Mouse (Mus musculus) midbrain, embryonic 13.5 days (tissue): ENCODE measurements at regions not wholly inside any gene's neighbourhood (a gene's known extent, or its start where the extent isn't known, plus 50 kb on each side); places are given as distances from the start of the nearest gene placed in this dataset.

Experiments
- ATAC-seq: fragments of 200-750 bp; cut with Nextera tagmentation; 2 replicates; pipeline ENCODE4 v1.8.0; 2017; ENCODE audit warnings: mild to moderate bottlenecking, moderate TSS enrichment, moderate library complexity
- H3K27ac ChIP-seq: fragments of 300-500 bp; sonication (generic); 2 replicates; pipeline ENCODE4 v1.5.1; 2015; ENCODE audit warnings: inconsistent platforms, mild to moderate bottlenecking, moderate library complexity
- H3K27me3 ChIP-seq: fragments of 300-500 bp; sonication (generic); 2 replicates; pipeline ENCODE4 v1.6.1; 2015; ENCODE audit warnings: mild to moderate bottlenecking, inconsistent platforms
- H3K36me3 ChIP-seq: fragments of 300-500 bp; sonication (generic); 2 replicates; pipeline ENCODE4 v1.6.1; 2015; ENCODE audit warnings: mild to moderate bottlenecking, inconsistent platforms
- H3K4me1 ChIP-seq: fragments of 300-500 bp; sonication (generic); replicated peaks from 2 replicates; pipeline ENCODE4 v1.6.1; 2015; ENCODE audit warnings: inconsistent platforms
- H3K4me2 ChIP-seq: fragments of 300-500 bp; sonication (generic); replicated peaks from 2 replicates; pipeline ENCODE4 v1.6.1; 2015; ENCODE audit warnings: moderate library complexity, mild to moderate bottlenecking, inconsistent platforms
- H3K4me3 ChIP-seq: fragments of 300-500 bp; sonication (generic); replicated peaks from 2 replicates; pipeline ENCODE4 v1.5.1; 2015; ENCODE audit warnings: mild to moderate bottlenecking, inconsistent platforms
- H3K9ac ChIP-seq: fragments of 300-500 bp; sonication (generic); replicated peaks from 2 replicates; pipeline ENCODE4 v1.6.1; 2015; ENCODE audit warnings: mild to moderate bottlenecking, inconsistent platforms
- H3K9me3 ChIP-seq: fragments of 300-500 bp; sonication (generic); 2 replicates; pipeline ENCODE4 v1.6.1; 2016; ENCODE audit warnings: mild to moderate bottlenecking, inconsistent platforms
- WGBS: fragments of 180-500 bp; shearing (Covaris S2); methylation state at CpG from one replicate; pipeline ENCODE4 v1.1.7; 2015; 5-methylcytosine and 5-hydroxymethylcytosine counted together

DNA sequence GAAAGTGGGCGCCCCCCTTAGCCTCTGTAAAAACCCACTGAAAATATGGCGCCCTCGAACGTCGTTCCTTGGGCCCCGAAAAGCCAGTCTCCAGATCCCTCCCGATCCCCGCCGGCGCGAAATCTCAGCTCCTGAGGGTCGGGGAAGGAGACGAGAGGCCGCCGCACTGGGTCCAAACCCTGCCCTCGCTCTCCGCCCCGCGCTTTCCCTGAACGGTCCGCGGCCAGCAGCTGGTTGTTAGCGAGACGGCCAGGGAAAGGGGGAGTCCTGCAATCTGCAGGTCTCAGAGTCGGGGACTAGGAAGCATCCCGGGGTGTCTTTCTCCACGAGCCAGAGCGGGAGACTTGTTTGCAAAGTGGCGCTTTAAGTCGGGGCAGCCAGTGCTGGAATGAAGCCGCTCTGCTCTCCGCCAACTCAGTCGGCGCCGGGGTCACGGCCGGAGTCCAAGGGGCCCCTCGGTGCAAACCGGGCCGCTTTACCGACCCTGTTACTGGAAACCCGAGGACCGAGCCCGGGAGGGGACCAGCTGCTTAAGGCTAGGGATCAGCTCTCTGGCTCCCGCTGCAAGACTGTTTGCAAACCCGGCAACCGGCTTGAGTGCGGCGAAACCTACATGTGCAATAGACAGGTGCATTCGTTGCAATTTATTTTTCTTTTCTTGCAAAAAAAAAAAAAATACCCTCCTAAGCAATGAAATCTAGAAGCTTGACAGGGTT, 73.7 kb upstream of the Tln2 start:
- H3K4me1 ChIP-seq, result peaks cover 20% of the 10 kb centered on the region
- ATAC-seq, result peak; percentile 59
- H3K9ac ChIP-seq, result peak overlapping the region; percentile 77
- peak overlapping the region; percentile 100 for H3K4me2 ChIP-seq
- H3K27me3 ChIP-seq, result peaks cover 41% of the 10 kb centered on the region
- peak overlapping the region; percentile 75 for H3K4me3 ChIP-seq
- H3K27ac ChIP-seq, result peak overlapping the region; percentile 90
- H3K9me3 ChIP-seq, result no peaks in the 10 kb centered on the region
- WGBS, result under 1% methylated on average over 50 of the region's 50 CpGs
- no peaks in the 10 kb centered on the region for H3K36me3 ChIP-seq

DNA sequence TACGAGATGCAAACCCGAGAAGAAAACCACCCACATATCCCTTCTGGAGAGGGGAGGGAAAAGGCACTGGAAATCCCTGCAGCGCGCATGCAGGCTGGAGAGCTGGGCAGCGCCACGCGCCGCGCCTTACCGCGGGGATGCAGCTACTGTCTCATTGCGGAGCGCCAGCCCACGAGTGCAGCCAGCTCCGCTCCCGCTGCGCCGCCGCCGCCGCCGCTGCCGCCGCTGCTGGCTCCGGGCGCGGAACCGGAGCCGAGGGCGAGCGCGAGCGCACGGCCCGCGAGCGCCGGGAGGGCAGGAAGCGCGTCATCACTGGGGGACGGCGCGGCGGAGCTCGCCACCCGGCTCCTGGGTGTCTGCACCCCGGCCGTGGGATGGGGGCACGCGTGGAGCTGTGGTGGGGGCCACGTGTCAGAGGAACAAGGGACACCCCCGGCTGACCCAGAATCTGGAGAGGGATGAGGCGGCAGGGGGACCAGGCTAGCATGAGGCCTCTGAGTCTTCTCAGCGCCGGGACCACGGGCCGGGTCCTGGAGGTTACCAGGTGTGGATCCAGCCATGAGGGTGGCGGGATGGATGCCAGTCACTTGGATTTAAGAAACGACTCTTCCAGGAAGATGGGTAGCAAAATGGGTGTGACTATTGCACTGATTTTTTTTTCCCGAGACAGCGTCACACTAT, 74.4 kb upstream of the Tln2 start:
- Histone ChIP-seq H3K27ac (peak overlapping the region; percentile 90), H3K4me3 (peak overlapping the region; percentile 75), H3K36me3 (no peaks in the 10 kb centered on the region), H3K9me3 (no peaks in the 10 kb centered on the region), H3K4me2 (peak overlapping the region; percentile 100), H3K27me3 (peaks cover 41% of the 10 kb centered on the region), H3K4me1 (peaks cover 20% of the 10 kb centered on the region), H3K9ac (peak overlapping the region; percentile 77)
- WGBS, result under 1% methylated on average over 60 of the region's 61 CpGs
- peak; percentile 84 for ATAC-seq

DNA sequence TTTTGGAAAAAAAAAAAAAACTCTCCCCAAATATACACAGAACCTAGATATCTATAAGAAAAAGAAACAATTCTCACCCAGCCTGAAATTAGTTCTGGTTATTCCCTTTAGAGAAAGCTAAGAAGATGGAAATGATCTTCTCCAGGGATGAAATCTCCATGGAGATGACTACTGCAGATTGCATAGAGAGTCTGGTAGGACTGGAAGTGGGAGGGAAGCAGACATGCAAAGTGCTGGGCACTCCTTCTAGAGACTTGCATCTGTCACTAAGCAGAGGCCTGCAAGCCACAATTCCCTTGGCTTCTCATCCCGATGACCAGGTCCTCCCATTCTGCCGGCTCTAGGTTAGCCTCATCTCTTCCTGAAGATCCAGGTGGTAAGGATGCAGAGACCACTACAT, 87.3 kb upstream of the Tln2 start:
- Histone ChIP-seq H3K36me3 (no peaks in the 10 kb centered on the region), H3K4me3 (no peak overlapping the region), H3K4me1 (no peaks in the 10 kb centered on the region), H3K27ac (no peak overlapping the region), H3K9ac (no peak overlapping the region), H3K4me2 (no peak overlapping the region), H3K27me3 (no peaks in the 10 kb centered on the region), H3K9me3 (no peaks in the 10 kb centered on the region)
- WGBS, result 92% methylated on average over 2 of the region's 2 CpGs
- ATAC-seq, result no peak

DNA sequence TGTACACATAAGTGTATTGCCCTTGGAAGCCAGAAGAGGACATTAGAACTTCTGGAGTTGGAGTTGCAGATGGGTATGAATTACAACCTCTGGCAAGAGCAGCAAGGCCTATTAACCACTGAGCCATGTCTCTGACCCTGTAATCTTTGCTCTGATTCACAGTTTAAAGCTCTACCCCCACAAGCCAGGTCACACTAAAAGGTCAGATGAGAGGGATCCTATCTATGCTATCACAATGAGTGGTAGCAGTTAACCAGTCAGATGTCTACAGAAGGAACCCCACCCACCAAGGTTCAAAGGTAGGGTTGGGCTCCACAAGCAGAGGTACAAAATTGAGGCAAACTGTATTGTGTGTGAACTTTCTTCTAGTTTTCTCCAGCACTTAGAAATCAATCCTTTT, 94.5 kb upstream of the C2cd4b start:
- Histone ChIP-seq H3K36me3 (no peaks in the 10 kb centered on the region), H3K4me1 (no peaks in the 10 kb centered on the region), H3K27me3 (no peaks in the 10 kb centered on the region), H3K27ac (no peak overlapping the region), H3K9ac (no peak overlapping the region), H3K9me3 (no peaks in the 10 kb centered on the region), H3K4me2 (no peak overlapping the region), H3K4me3 (no peak overlapping the region)
- no peak for ATAC-seq

DNA sequence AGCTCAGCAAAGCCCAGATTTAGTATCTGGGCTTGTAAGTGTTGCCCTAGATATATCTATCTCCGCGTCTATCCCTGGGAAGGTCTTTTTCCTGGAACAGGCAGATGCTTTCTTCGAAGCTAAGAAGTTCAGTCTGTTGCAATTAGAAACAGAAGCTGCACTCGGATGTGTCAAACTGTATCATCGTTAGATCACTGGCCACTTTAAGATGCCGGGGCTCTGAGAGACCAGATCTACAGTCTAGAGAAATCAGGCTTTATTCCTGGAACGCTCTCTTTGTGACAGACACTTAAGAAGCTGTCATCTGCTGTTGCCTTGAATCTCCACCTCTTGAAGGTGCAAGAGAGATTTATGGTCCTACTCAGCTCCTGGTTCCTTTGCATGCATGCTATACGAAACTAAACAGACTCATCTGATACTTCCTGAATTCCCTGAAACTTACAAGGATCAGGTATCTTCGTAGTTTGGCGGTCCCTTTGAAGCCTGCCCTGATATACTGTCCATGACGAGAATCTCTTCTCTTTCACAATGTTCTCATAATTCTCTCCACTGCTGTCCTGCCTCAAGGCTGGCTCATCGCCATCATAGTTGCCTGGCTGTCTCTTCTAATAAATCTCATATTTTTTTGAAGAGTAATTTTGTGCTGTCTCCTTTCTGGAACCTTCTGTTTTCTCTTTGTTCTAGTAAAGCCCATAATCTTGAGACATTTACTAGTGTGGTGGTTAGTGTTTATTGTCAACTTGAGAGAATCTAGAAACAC, 88.8 kb upstream of the C2cd4b start:
- H3K27ac ChIP-seq, result no peak overlapping the region
- no peak overlapping the region for H3K4me3 ChIP-seq
- no peaks in the 10 kb centered on the region for H3K27me3 ChIP-seq
- H3K4me2 ChIP-seq, result no peak overlapping the region
- 89% methylated on average over 12 of the region's 12 CpGs for WGBS
- H3K9me3 ChIP-seq, result no peaks in the 10 kb centered on the region
- H3K4me1 ChIP-seq, result no peaks in the 10 kb centered on the region
- H3K36me3 ChIP-seq, result no peaks in the 10 kb centered on the region
- no peak overlapping the region for H3K9ac ChIP-seq
- ATAC-seq, result no peak

DNA sequence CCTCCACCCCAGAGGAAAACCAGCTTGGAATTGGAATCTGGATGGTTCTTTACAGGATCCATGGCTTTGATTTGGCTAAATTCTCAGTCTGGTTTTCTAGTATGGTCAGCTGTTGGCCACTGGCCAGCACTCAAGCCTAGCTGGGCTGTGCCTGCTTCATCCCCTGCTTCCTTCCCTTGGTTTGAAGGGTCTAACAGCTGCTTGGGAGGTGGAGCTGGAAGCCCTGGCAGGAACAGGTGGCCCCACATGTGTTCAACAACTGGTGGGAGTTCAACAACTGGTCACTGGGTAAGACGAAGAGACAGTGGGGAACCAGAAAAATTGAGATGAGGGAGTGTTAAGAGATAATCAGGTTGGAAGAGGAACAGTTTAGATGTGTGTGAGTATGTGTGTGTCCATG, 82.3 kb upstream of the C2cd4b start:
- WGBS, result 78% methylated on average over 1 of the region's 1 CpGs

DNA sequence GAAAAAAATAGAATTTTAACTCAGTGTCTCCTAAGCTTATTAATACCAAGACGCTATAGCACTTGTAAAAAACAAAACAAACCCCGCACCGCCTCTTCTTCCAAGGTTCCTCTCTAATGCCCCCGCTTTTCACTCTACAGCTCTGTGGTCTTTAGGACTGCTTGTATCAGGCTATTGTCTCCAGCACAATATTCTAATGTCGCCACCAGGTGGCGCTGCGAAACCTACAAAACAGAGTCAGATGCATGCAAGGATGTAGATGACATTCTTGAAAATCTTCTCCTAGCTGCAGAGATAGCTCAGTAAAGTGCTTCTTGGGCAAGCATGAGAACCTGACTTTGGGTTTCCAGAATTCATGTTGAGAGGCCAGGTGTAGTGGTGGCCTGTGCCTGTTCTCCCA, 75.9 kb upstream of the C2cd4b start:
- Histone ChIP-seq H3K9me3 (peaks cover 10% of the 10 kb centered on the region; the same call in 1 of the 2 replicates), H3K4me1 (no peaks in the 10 kb centered on the region), H3K27ac (no peak overlapping the region), H3K36me3 (no peaks in the 10 kb centered on the region), H3K4me2 (no peak overlapping the region), H3K27me3 (no peaks in the 10 kb centered on the region), H3K9ac (no peak overlapping the region), H3K4me3 (no peak overlapping the region)
- ATAC-seq, result peak; percentile 40; the same call in 1 of the 2 replicates
- WGBS, result 8% methylated on average over 7 of the region's 7 CpGs

More for the DNA sequence above, 82.3 kb upstream of the C2cd4b start:
- no peak overlapping the region for H3K9ac ChIP-seq
- ATAC-seq, result no peak
- no peak overlapping the region for H3K27ac ChIP-seq
- no peaks in the 10 kb centered on the region for H3K36me3 ChIP-seq
- H3K27me3 ChIP-seq, result no peaks in the 10 kb centered on the region
- H3K9me3 ChIP-seq, result no peaks in the 10 kb centered on the region
- no peak overlapping the region for H3K4me2 ChIP-seq
- no peaks in the 10 kb centered on the region for H3K4me1 ChIP-seq
- no peak overlapping the region for H3K4me3 ChIP-seq

DNA sequence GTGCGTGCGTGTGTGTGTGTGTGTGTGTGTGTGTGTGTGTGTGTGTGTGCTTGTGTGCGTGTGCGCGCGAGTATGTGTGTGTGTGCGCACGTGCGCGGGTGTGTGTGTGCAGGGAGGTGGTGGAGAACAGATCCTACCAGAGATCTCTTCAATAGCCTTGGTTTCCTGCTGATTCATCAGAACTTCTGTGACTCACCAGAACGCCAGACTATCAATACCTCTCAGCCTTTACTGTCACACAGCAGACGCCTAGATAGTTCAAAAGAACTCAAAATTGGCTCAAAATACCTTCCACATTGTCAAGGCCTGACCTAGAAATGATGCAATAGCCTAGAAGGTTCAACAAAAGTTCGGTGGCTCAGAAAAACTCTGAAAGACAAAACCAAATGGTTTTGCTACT, 66.8 kb upstream of the C2cd4b start:
- Histone ChIP-seq H3K4me3 (no peak overlapping the region), H3K9ac (no peak overlapping the region), H3K27me3 (no peaks in the 10 kb centered on the region), H3K27ac (no peak overlapping the region), H3K36me3 (no peaks in the 10 kb centered on the region), H3K9me3 (no peaks in the 10 kb centered on the region), H3K4me1 (peaks cover 5% of the 10 kb centered on the region; the same call in 1 of the 2 replicates), H3K4me2 (no peak overlapping the region)
- WGBS, result 89% methylated on average over 13 of the region's 13 CpGs
- no peak for ATAC-seq

DNA sequence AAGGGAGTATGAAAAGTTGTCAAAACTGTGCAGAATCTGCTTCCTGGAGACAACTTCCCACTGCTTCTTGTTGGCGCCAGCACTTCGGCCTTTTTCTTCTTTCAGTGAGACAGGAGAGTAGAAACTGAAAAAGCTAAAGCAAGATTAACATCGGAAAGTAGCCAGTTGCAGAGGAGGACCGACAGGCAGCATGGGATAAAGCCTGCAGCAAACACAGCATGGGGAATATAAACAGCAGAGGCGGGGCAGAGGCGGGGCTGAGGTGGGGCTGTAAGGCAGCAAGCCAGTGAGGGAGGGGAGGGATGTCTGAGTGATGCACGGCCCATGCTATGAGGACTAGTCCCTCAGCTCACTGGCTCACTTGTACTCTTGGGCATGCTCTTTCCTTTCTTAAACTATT, 65.5 kb upstream of the C2cd4b start:
- ATAC-seq, result no peak
- Histone ChIP-seq H3K27me3 (no peaks in the 10 kb centered on the region), H3K4me1 (peaks cover 5% of the 10 kb centered on the region; the same call in 1 of the 2 replicates), H3K9ac (0 out of 2 replicates have a peak overlapping the region, but pooled peaks have one; percentile 10), H3K9me3 (no peaks in the 10 kb centered on the region), H3K36me3 (no peaks in the 10 kb centered on the region), H3K27ac (no peak overlapping the region), H3K4me2 (0 out of 2 replicates have a peak overlapping the region, but pooled peaks have one; percentile 6), H3K4me3 (no peak overlapping the region)
- WGBS, result 15% methylated on average over 7 of the region's 7 CpGs

DNA sequence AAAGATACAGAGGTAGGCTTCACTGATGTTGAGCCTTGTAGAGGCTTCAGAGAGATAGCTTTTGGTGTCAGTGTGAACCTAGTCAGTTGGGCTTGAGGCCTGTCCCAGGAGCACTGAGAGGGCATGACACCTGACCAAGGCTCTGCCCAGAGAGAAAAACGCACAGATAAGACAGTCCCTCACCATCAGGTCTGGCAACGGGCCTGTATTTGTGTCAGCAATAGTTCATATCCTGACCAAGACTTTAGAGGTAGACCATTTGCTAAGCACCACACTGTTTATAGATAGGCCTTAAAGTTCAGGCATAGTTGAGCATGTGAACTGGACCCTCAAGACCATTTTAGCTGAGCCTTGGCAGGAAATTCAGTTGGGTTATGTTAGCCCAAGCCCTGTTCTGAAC, 60.4 kb upstream of the C2cd4b start:
- no peak overlapping the region for H3K27ac ChIP-seq
- H3K4me3 ChIP-seq, result no peak overlapping the region
- H3K4me1 ChIP-seq, result peaks cover 8% of the 10 kb centered on the region
- no peaks in the 10 kb centered on the region for H3K9me3 ChIP-seq
- 98% methylated on average over 2 of the region's 2 CpGs for WGBS
- no peak for ATAC-seq
- no peak overlapping the region for H3K9ac ChIP-seq
- H3K4me2 ChIP-seq, result no peak overlapping the region
- H3K27me3 ChIP-seq, result no peaks in the 10 kb centered on the region
- no peaks in the 10 kb centered on the region for H3K36me3 ChIP-seq

DNA sequence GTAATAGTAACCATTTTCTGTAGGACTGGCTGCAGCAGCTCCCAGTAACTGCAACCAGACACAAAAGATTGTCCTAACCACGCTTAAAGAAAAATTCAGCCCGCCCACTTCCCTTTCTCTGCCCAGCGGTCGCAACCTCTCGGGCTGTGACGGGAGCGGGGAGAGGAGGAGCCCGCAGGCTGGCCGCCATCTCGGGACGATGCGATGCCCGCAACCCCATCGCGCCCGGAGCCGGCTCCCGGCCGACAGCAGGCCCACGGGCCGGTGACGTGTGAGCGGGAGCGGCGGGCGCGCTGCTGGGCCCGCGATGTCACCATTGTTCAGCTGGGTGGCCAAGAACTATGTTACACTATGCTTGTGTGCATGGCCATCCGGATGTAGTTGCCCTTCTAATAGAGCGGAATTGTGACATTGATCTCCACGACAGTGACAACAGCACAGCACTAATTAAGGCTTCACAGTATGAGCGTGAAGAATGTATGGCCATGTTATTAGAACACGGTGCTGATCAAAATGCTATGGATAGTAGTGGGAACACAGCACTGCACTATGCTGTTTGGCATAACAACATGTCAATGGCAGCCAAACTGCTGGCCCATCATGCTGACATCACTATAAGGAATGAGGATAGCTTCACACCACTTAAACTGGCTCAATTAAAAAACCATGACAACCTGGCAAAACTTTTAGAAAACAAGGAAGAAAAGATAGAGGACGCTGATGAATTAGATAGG, 59.2 kb upstream of the C2cd4b start:
- Histone ChIP-seq H3K27me3 (no peaks in the 10 kb centered on the region), H3K27ac (no peak overlapping the region), H3K4me2 (peak overlapping the region; percentile 62), H3K4me3 (peak overlapping the region; percentile 36), H3K4me1 (peaks cover 8% of the 10 kb centered on the region; the same call in 1 of the 2 replicates), H3K36me3 (no peaks in the 10 kb centered on the region), H3K9ac (peak overlapping the region; percentile 62), H3K9me3 (no peaks in the 10 kb centered on the region)
- WGBS, result 25% methylated on average over 35 of the region's 35 CpGs
- peak; percentile 88 for ATAC-seq
